Mouse (Mus musculus) forebrain, embryonic 16.5 days (tissue): ENCODE results near the gene Gpatch8. TPM values are rescaled to one million over a fixed set of nuclear protein-coding genes. Genes with fewer than 3 reads are reported as not detected.
A peak's percentile ranks its signal among the peaks of the same experiment; 100 is the strongest.

Experiments used
- ATAC-seq: fragments of 200-750 bp; cut with Nextera tagmentation; 2 replicates; pipeline ENCODE4 v1.8.0; 2017; ENCODE audit warnings: mild to moderate bottlenecking, moderate library complexity
- H3K27ac ChIP-seq: fragments of 300-500 bp; sonication (generic); 2 replicates; pipeline ENCODE4 v1.5.1; 2014; ENCODE audit warnings: low read length, control low read depth
- H3K27me3 ChIP-seq: fragments of 300-500 bp; sonication (generic); replicated peaks from 2 replicates; pipeline ENCODE4 v1.6.1; 2014; ENCODE audit warnings: low read length; ENCODE audit not compliant: control insufficient read depth, insufficient read depth
- H3K36me3 ChIP-seq: fragments of 300-500 bp; sonication (generic); 2 replicates; pipeline ENCODE4 v1.6.1; 2014; ENCODE audit not compliant: control insufficient read depth, insufficient read depth
- H3K4me1 ChIP-seq: fragments of 300-500 bp; sonication (generic); replicated peaks from 2 replicates; pipeline ENCODE4 v1.6.1; 2014; ENCODE audit warnings: low read length; ENCODE audit not compliant: control insufficient read depth, insufficient read depth
- H3K4me2 ChIP-seq: fragments of 300-500 bp; sonication (generic); 2 replicates; pipeline ENCODE4 v1.6.1; 2014; ENCODE audit warnings: mild to moderate bottlenecking, low read length, control low read depth
- H3K4me3 ChIP-seq: fragments of 300-500 bp; sonication (generic); replicated peaks from 2 replicates; pipeline ENCODE4 v1.5.1; 2014; ENCODE audit warnings: mild to moderate bottlenecking, low read length, control low read depth
- H3K9ac ChIP-seq: fragments of 300-500 bp; sonication (generic); replicated peaks from 2 replicates; pipeline ENCODE4 v1.6.1; 2014; ENCODE audit warnings: low read depth, low read length, control low read depth
- H3K9me3 ChIP-seq: fragments of 300-500 bp; sonication (generic); 2 replicates; pipeline ENCODE4 v1.6.1; 2016; ENCODE audit warnings: low read length; ENCODE audit not compliant: control insufficient read depth
- WGBS: fragments of 180-500 bp; shearing (Covaris S2); extraction: QIAGEN DNeasy Blood & Tissue Kit; methylation state at CpG from one replicate; pipeline ENCODE4 v1.1.7; 2014; 5-methylcytosine and 5-hydroxymethylcytosine counted together
- polyA plus RNA-seq: library from polyadenylated mRNA; unstranded; fragments of >200 nt; fragmentation: Nextera tagmentation; extraction: Ambion mirVana; gene quantifications from 2 replicates; pipeline ENCODE4 v1.2.1, GENCODE M21; 2015

Gpatch8 gene
- polyA plus RNA-seq, 1 experiment from 2014 or later: 88.1 TPM

GRCm38 (mm10) chr11:102586445-102587130 is 30.4 kb upstream of the Gpatch8 start:
- H3K4me1 ChIP-seq: peaks cover 9% of the 10 kb centered on the region
- H3K9me3 ChIP-seq: no peaks in the 10 kb centered on the region
- H3K9ac ChIP-seq: no peak overlapping the region
- no peak for ATAC-seq
- no peaks in the 10 kb centered on the region for H3K36me3 ChIP-seq
- H3K27me3 ChIP-seq: no peaks in the 10 kb centered on the region
- WGBS: 96% methylated on average over 4 of the region's 4 CpGs
- H3K27ac ChIP-seq: no peak overlapping the region
- no peak overlapping the region for H3K4me2 ChIP-seq
- H3K4me3 ChIP-seq: no peak overlapping the region

- no peak overlapping the region for H3K4me3 ChIP-seq
- H3K4me1 ChIP-seq: peaks cover 28% of the 10 kb centered on the region
- 37% methylated on average over 5 of the region's 5 CpGs for WGBS
- no peak overlapping the region; the same call in 1 of the 2 replicates for H3K27ac ChIP-seq
- no peak overlapping the region for H3K9ac ChIP-seq
- H3K27me3 ChIP-seq: no peaks in the 10 kb centered on the region
- no peaks in the 10 kb centered on the region for H3K9me3 ChIP-seq
- no peaks in the 10 kb centered on the region for H3K36me3 ChIP-seq
- no peak overlapping the region for H3K4me2 ChIP-seq
- no peak for ATAC-seq
These were observed 26.5 kb upstream of the Gpatch8 start for GRCm38 (mm10) chr11:102582736-102583135.

- Histone ChIP-seq H3K9me3 (no peaks in the 10 kb centered on the region), H3K4me1 (peaks cover 28% of the 10 kb centered on the region), H3K4me3 (no peak overlapping the region), H3K27me3 (no peaks in the 10 kb centered on the region), H3K27ac (peak overlapping the region; percentile 64), H3K9ac (no peak overlapping the region), H3K36me3 (no peaks in the 10 kb centered on the region), H3K4me2 (no peak overlapping the region)
- WGBS: 19% methylated on average over 13 of the region's 13 CpGs
- ATAC-seq: no peak
These were observed 25.9 kb upstream of the Gpatch8 start for GRCm38 (mm10) chr11:102582016-102582610.

- 6% methylated on average over 11 of the region's 11 CpGs for WGBS
- Histone ChIP-seq H3K36me3 (no peaks in the 10 kb centered on the region), H3K9me3 (no peaks in the 10 kb centered on the region), H3K4me2 (0 out of 2 replicates have a peak overlapping the region, but pooled peaks have one; percentile 8), H3K4me3 (no peak overlapping the region), H3K4me1 (peaks cover 28% of the 10 kb centered on the region), H3K9ac (no peak overlapping the region), H3K27ac (peak overlapping the region; percentile 64), H3K27me3 (no peaks in the 10 kb centered on the region)
- no peak for ATAC-seq
These were observed 25.3 kb upstream of the Gpatch8 start for GRCm38 (mm10) chr11:102581281-102582015.

GRCm38 (mm10) chr11:102580034-102580330 is 23.8 kb upstream of the Gpatch8 start:
- 14% methylated on average over 3 of the region's 3 CpGs for WGBS
- H3K27me3 ChIP-seq: no peaks in the 10 kb centered on the region
- H3K4me3 ChIP-seq: no peak overlapping the region
- H3K4me1 ChIP-seq: peaks cover 28% of the 10 kb centered on the region
- H3K27ac ChIP-seq: peak overlapping the region; percentile 72
- H3K9me3 ChIP-seq: no peaks in the 10 kb centered on the region
- no peaks in the 10 kb centered on the region for H3K36me3 ChIP-seq
- H3K9ac ChIP-seq: peak overlapping the region; percentile 39; the same call in 1 of the 2 replicates
- no peak for ATAC-seq
- no peak overlapping the region for H3K4me2 ChIP-seq

- Histone ChIP-seq H3K9me3 (no peaks in the 10 kb centered on the region), H3K4me1 (peaks cover 28% of the 10 kb centered on the region), H3K9ac (peak within 1 kb of the TSS; percentile 39; the same call in 1 of the 2 replicates), H3K27ac (peak within 1 kb of the TSS; percentile 72), H3K4me3 (peak within 1 kb of the TSS; percentile 29), H3K27me3 (no peaks in the 10 kb centered on the region), H3K4me2 (peak within 1 kb of the TSS; percentile 40), H3K36me3 (no peaks in the 10 kb centered on the region)
- 4% methylated on average over 23 of the region's 23 CpGs for WGBS
- ATAC-seq: peak; percentile 90
These were observed 23.2 kb upstream of the Gpatch8 start, which contains the start of gene Gm11627 for GRCm38 (mm10) chr11:102579165-102580033. Gene Gm11627 (minus strand): TSS chr11:102579461.

- peak; percentile 37; the same call in 1 of the 2 replicates for ATAC-seq
- WGBS: 3% methylated on average over 27 of the region's 27 CpGs
- Histone ChIP-seq H3K27ac (peak overlapping the region; percentile 72), H3K4me3 (peak overlapping the region; percentile 29), H3K9ac (peak overlapping the region; percentile 39; the same call in 1 of the 2 replicates), H3K36me3 (no peaks in the 10 kb centered on the region), H3K27me3 (no peaks in the 10 kb centered on the region), H3K9me3 (no peaks in the 10 kb centered on the region), H3K4me2 (peak overlapping the region; percentile 40), H3K4me1 (peaks cover 28% of the 10 kb centered on the region)
These were observed 22.3 kb upstream of the Gpatch8 start for GRCm38 (mm10) chr11:102578341-102579118.

GRCm38 (mm10) chr11:102576050-102576754 is 20.0 kb upstream of the Gpatch8 start:
- no peaks in the 10 kb centered on the region for H3K36me3 ChIP-seq
- WGBS: 75% methylated on average over 13 of the region's 13 CpGs
- no peak overlapping the region for H3K27ac ChIP-seq
- H3K9ac ChIP-seq: no peak overlapping the region
- H3K27me3 ChIP-seq: no peaks in the 10 kb centered on the region
- H3K4me1 ChIP-seq: peaks cover 15% of the 10 kb centered on the region
- ATAC-seq: no peak
- H3K9me3 ChIP-seq: no peaks in the 10 kb centered on the region
- H3K4me2 ChIP-seq: no peak overlapping the region
- H3K4me3 ChIP-seq: no peak overlapping the region
